Mouse (Mus musculus) neural tube, embryonic 10.5 days (tissue): ENCODE results near the gene Hmces.
"Not testable (repeated sequence)": the region's sequence is repeated elsewhere in the genome, so short reads cannot be mapped to it uniquely, and the experiment has no call there.

Experiments used
- DNase-seq: peaks from one replicate; pipeline ENCODE4 v3.0.0-alpha.2; 2017; ENCODE audit warnings: low spot score; ENCODE audit errors: extremely low spot score

Hmces gene

GRCm38 (mm10) chr6:87914326-87915102 is 779 bp downstream of the Hmces start:
- peak; percentile 70 for DNase-seq

DNA sequence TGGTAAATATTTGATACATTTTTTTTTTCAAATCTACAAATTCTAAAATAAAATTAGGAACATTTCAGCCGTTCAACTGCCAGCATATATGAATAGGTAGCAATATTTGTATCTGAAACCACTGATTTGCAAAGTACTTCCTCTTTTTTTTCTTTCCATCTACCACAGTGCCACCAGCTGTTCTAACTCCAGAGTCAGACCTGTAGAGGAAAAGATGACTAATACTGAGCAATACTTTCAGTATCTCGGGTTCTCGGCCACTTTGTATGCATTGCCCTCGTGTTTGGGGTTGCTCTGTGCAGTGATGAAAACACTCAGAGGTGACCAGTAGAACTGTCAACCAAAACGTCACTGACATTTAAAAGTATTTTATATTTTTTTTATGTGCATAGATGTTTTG is 2.2 kb downstream of the Hmces start:
- DNase-seq: no peak

DNA sequence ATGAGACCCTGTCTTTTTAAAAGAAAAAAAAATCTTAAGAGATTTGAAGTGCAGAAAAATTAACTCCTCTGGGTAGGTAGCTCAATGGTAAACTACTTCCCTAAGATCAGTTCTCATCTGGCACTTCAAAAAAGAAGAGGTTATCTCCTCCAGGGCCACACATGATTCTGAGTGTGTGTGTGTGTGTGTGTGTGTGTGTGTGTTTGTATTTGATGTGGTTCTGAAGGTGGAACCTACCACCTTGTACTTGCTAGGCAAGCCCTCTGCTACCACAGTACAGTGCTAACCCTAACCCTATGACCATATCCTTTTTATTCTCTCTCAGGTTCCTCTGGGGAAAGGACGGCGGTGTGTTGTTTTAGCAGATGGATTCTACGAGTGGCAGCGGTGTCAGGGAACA is 7.5 kb downstream of the Hmces start:
- no peak for DNase-seq

DNA sequence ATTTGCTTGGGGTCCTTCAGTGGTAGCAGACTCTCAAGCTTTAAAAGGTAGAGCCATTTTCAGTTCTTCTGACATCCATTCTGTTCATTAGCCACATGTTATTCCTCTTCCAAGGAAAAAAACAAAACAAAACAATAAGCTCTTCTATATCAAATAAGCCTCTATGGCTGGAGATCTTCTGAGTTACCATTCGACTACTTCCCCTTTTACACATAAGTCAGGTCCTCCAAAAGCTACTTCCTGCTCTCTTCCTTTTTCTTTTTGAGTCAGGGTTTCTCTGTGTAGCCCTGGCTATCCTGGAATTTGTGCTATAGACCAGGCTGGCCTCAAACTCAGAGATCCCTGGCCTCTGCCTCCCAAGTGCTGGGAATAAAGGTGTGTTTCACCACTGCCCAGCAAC is 9.9 kb downstream of the Hmces start:
- DNase-seq: no peak

- DNase-seq: no peak
These were observed 21.3 kb downstream of the Hmces start for GRCm38 (mm10) chr6:87935037-87935436.

- DNase-seq: peak; percentile 68
These were observed 23.5 kb downstream of the Hmces start for GRCm38 (mm10) chr6:87937178-87937788.

DNA sequence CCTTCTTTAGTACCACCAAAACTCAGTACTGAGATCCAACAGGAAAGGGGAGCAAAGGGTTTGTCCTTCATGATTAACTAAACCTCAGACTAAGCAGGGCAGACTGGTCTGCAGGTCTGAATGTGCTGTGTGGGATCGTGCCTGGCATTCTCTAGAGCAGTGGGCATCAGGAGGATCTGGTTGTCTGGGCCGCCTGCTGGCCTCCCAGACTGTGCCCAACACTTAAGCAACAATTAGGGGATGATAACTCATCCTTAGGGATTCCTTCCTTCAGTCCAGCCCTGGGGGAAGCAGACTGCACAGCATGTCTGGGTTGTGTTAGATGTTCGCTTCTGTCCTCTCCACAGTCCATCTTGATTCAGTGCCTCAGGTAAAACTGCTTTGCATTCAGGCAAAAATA is 25.2 kb downstream of the Hmces start:
- no peak for DNase-seq

- DNase-seq: no peak
These were observed 28.4 kb downstream of the Hmces start for GRCm38 (mm10) chr6:87942179-87942578.

DNA sequence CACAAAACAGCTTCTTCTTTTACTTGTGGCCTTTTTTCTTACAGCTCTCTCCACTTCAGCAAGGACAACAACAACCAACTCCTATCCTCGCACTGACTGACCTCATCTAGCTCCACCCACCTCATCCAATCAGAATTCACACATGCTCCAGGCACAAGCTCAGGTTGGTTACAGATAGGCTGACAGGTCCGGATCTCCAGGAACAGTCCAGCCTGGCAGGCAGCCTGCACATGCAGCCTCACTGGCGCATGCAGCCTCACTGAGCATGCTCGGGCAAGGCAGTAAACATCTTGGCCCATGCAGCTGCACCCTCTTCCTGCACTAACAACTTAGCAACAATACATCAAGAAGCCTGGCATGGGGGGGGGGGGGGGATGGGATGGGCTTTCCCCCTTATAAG is 48.7 kb downstream of the Hmces start:
- not testable (repeated sequence) for DNase-seq

- no peak for DNase-seq
These were observed 56.3 kb downstream of the Hmces start for GRCm38 (mm10) chr6:87970041-87970440.

- DNase-seq: no peak
These were observed 66.0 kb downstream of the Hmces start for GRCm38 (mm10) chr6:87979728-87980127.

DNA sequence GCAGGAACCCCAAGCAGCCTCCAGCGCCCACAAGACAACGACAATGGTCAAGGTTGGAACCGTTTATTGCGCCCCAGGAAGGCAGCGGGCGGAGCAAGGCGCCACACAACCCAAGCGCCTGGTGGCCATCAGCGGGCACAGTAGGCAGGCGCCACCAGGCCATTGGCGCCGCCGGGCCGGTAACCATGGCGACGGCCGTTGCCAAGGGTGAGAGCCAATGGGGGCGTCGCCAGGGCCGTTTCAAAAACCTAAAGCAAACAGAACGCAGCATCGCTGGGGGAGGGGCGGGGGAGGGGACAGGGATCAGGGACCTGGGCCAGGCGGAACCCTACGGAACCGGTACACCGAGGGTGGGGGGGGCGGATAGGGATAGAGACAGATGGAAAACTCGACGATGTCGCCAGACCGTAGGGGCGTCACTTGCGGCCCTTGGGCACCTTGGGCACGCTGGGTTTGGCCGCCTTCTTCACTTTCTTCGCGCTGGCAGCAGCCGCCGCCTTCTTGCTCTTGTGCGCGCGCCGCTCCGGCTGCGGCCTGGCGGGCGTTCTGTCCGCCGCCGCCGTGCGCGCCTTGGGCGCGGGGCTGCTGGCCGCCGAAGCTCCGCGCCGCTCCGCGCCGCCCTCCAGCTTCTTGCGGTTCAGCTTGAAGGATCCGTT is 66.8 kb downstream of the Hmces start:
- DNase-seq: peak; percentile 94

DNA sequence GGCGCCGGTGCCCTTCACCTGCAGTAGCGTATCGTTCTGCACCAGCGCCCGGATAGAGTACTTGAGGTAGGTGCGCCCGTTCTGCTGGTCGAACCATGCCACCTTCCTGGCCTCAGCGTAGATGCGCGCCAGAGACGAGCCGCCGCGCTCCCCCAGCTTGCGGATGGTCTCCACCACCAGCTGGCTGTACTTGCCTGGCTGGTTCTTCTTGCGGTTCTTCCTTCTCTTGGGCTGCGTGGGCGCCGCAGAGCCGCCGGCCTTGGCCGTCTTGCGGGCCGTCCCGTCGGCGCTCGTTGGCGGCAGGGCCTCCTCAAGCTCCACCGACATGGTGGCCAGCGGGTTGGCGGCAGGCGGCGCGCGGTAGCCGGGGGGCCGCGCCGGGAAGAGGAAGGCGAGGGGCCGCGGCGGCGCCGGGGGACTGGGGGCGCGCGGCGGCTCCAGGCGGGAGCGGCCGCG is 67.3 kb downstream of the Hmces start:
- DNase-seq: peak; percentile 75

- peak; percentile 91 for DNase-seq
These were observed 68.0 kb downstream of the Hmces start, which contains the start of gene H1fx for GRCm38 (mm10) chr6:87981547-87982256. Gene H1fx (minus strand): TSS chr6:87981637.

GRCm38 (mm10) chr6:87982506-87982905 is 68.8 kb downstream of the Hmces start:
- DNase-seq: no peak
